Mouse (Mus musculus) mammary gland, adult 2 months (tissue): ENCODE measurements around the gene Nme4. TPM values are rescaled to one million over a fixed set of nuclear protein-coding genes. Genes with fewer than 3 reads are reported as not detected.

Experiments used
- polyA plus RNA-seq: library from polyadenylated mRNA; depleted of rRNA; stranded (reverse); fragments of >200 nt; gene quantifications from 2 replicates; pipeline ENCODE4 v1.2.3, GENCODE M21; 2012; ENCODE audit warnings: low replicate concordance; rRNA removed

Nme4 gene
- 19.1 and 19.2 TPM in 2 replicates for polyA plus RNA-seq

DNA sequence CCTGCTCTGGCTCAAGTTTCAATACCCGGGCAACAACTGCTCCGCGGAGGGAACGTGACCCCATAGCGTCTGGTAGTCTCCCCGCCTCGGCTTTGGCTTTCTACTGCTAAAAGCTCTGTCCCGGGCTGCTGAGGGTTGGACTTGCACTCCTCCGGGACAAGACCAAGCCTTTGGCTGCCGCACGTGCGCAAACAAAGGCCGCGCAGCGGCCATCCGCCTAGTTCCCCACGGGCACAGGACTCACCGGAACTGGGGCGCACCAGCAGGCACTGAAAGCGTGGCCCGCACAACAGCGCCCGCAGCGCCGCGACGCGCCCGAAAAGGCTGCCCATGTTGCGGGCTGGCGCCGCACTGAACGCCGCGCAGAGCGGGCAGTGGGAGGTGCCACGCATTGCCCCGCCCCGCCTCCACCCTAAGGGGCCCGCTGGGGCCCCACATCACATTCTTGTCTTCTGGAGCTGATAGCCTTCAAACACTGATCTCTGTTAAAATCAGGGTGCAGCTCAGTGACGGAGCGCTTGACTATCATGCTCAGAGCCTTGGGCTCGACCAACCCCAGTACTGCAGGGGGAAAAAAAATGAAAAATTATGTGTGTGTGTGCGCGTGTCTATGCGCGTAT lies at the start of gene Nme4:
TSS of gene Nme4 (minus strand) at position 482 of the 620 bp plus-strand sequence.

DNA sequence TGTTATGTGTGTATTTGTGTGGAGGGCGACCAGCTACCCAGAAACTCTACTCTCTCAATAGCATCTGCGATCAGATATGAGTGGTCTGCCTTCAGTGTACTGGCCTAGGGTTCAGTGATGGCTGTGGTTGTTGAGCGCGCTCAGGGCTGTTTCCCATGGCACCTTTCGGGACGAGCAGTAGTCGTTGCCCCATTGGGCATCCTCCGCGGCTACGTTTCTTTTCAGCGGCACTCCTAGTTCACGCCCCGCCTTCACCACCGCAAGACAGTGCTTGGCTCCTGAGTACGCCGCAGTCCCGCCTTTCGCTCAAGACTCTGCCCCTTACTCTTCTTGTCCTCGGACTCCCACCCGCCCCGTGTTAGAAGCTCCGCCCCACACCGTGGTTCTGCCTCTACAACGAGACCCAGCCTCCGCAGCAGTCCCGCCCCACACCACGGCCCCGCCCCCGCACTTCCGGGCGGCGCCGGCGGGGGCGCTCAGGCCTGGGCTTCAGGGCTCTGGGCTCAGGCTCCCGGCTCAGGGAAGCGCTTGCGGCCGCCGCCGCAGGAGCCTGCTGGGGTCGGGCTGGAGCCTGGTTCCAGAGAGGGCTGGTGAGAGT lies 42.9 kb upstream of the Nme4 start, which contains the start of gene Axin1:
TSS of gene Axin1 (plus strand) at position 450 of the 598 bp plus-strand sequence.

DNA sequence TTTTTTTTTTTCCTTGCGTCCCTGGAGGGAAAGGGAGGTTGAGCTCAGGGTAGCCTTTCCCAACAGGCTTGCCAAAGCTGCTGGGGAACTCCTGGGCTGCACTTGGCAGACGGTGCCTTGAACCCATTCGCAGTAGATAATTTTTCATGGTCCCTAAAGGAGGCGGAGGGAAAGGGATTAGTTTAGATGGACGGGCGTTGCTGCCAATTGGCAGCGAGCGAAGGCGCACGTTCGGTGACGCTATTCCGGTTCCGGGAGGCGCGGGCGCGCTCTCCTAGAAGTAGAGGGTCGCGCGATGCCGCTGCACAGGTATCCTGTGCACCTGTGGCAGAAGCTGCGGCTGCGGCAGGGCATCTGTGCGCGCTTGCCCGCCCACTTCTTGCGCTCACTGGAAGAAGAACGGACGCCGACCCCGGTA lies 27.9 kb upstream of the Nme4 start, which contains the start of gene Mrpl28:
TSS of gene Mrpl28 (plus strand) at position 234 of the 418 bp plus-strand sequence.

DNA sequence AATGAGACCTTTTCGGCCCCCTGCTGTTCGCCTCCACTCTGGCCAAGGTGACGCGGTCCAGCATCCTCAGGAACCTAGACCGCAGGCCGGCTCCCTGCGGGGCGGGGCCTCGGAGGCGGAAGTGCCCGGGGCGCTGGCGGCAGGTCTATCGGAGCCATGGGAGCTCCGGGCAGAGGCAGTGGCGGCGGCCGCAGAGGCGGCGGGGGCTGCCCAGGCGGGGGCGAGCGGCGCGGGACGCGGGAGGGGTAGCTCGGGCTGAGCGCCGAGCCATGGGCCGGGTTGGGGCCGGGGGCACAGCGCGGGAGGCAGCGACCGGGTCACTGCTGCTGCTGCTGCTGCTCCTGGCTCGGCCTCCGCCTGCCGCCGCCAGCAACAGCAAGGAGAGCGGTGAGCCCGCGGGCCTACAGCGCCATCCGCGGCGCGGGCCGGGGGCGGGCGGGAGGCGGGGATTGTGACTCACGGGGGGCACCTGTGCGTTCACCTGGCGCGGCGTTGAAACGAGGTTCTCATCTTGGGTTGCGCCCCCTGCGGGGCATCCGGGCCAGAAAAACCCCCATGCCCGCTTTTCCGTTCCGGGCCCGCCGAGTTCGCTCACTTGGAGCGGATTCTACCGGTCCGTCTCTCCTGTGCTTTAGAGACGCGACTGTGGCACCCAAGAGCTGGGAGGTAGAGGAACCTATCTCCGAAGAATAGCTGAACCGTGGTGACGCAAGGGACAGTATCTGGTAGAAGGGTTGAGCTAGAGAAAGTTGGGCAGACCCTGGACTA lies 18.0 kb upstream of the Nme4 start, which contains the start of gene Tmem8:
TSS of gene Tmem8 (plus strand) at position 119 of the 768 bp plus-strand sequence.

DNA sequence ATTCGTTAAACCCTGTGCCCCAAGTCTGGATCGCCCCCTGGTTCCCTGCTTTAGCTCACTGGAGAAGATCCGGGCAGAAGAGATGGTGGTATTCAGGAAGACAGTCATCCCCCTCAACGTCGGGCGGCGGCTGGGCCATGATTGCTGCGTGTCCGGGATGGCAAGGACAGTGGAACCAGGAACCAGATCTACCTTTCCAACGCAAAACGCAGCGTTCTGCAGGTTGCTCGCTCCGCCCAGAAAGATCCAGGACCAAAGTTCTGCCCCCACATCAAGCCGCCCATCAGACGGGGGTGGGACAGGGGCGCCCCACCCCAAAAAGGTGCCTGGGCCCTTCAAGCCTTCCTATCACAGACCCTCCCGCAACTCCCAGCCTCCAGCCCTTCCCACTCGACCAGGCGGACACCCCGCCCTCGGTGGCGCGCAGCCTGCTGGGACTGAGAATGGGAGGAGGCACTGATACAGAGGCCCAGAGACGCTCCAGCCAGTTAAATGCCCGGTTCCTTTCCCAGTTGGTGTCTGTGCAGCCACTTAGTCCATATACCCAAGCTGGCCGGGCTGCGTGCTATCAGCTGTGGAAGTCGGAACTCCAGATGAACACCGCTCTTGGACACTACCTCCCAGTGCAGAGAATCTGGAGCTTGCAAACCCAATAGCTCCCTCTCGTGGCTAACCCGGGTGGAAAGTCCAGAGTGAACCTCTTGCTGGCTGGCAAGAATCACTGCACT lies 5.3 kb downstream of the Nme4 start, which contains the start of gene Decr2:
TSS of gene Decr2 (minus strand) at position 433 of the 728 bp plus-strand sequence.

DNA sequence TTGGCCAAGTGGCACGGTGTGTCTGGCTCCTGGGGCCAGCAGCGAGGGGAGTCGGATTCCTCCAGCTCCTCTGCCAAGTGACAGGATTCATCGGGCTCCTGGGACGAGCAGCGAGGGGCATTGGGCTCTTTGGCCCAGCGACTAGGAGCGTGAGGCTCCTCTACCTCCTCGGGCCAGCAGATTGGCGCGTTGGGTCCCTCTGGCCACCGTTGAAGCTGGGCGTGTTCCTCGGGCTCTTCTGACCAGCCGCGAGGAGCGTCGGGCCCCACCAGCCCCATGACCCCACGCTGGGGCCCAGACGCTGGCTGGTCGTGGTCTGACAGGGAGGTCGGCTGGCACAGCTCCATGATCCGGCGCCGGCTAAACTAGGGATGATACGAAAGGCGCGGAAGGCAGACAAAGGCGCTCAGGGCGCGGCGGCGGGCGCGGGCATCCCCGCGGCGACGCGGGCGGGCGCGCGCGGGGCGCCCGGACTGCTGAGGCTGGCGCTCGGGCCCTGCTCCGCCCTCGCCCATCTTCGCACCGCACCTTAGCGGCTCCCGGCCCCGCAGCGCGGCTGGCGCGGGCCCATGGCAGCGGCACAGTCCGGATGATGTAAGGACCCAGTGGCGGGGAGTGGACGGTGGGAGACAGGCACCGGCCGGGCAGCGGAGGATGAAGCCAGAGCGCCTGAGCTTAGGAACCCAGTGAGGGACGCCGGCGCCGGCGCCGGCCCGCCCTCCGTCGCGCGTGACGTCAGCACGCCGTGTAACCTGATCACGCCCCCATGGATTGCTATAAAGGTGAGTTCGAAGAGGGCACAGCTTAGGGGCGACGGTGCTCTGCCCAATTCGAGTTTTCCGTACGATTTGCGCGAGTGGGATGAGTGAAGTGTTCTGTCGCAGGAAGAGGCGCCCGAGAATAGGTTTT lies 26.3 kb downstream of the Nme4 start, which contains the start of gene Rab11fip3:
TSS of gene Rab11fip3 (minus strand) at position 725 of the 909 bp plus-strand sequence.

Other genes with a start within 250 kb of the Nme4 start
- 34.5 and 41.1 TPM in 2 replicates for gene Wdr90, start 234.1 kb downstream of the Nme4 start, polyA plus RNA-seq
- gene Mcrip2, start 226.8 kb downstream of the Nme4 start, polyA plus RNA-seq: 102 and 244 TPM in 2 replicates
- gene Mettl26, start 220.5 kb downstream of the Nme4 start, polyA plus RNA-seq: 71.6 and 142 TPM in 2 replicates
- gene Wfikkn1, start 214.7 kb downstream of the Nme4 start, polyA plus RNA-seq: 0.98 and 1.3 TPM in 2 replicates
- 36.1 and 46.6 TPM in 2 replicates for gene Rab40c, start 175.9 kb downstream of the Nme4 start, polyA plus RNA-seq
- gene Pigq, start 150.7 kb downstream of the Nme4 start, polyA plus RNA-seq: 132 and 209 TPM in 2 replicates
- gene Nhlrc4, start 150.6 kb downstream of the Nme4 start, polyA plus RNA-seq: not detected in 2 replicates
- 0.05 TPM in 1 of 2 replicates, not detected in the other for gene A930017K11Rik, start 143.0 kb downstream of the Nme4 start, polyA plus RNA-seq
- 36.5 and 53.9 TPM in 2 replicates for gene Capn15, start 109.8 kb downstream of the Nme4 start, polyA plus RNA-seq
- gene Rab11fip3, start 26.0 kb downstream of the Nme4 start, polyA plus RNA-seq: 27.5 and 39.5 TPM in 2 replicates
- 15.7 and 24.9 TPM in 2 replicates for gene Decr2, start 5.3 kb downstream of the Nme4 start, polyA plus RNA-seq
- 45.9 and 49.6 TPM in 2 replicates for gene Tmem8, start 17.7 kb upstream of the Nme4 start, polyA plus RNA-seq
- 61.5 and 62.7 TPM in 2 replicates for gene Mrpl28, start 27.9 kb upstream of the Nme4 start, polyA plus RNA-seq
- gene Axin1, start 43.1 kb upstream of the Nme4 start, polyA plus RNA-seq: 16.8 and 17.2 TPM in 2 replicates
- gene Pdia2, start 103.5 kb upstream of the Nme4 start, polyA plus RNA-seq: 0.37 TPM in 1 of 2 replicates, not detected in the other
- 16.1 and 22.3 TPM in 2 replicates for gene Rgs11, start 107.3 kb upstream of the Nme4 start, polyA plus RNA-seq
- gene Arhgdig, start 112.2 kb upstream of the Nme4 start, polyA plus RNA-seq: 0.41 and 1.6 TPM in 2 replicates
- gene Fam234a, start 148.6 kb upstream of the Nme4 start, polyA plus RNA-seq: 72.7 and 103 TPM in 2 replicates
- 17.6 and 23.1 TPM in 2 replicates for gene Luc7l, start 157.3 kb upstream of the Nme4 start, polyA plus RNA-seq